Mouse (Mus musculus) left cerebral cortex, postnatal 4 days (tissue): ENCODE results near the gene Stard3. TPM values are rescaled to one million over a fixed set of nuclear protein-coding genes. Genes with fewer than 3 reads are reported as not detected.

ENCODE experiments used
- total RNA-seq, 2 experiments: library from RNA; stranded (reverse); gene quantifications; 2 replicates each; pipeline ENCODE4 v1.2.3; 2021

The Stard3 gene
- total RNA-seq, 2 experiments from 2014 or later, result 21.3 to 26.0 TPM

Other genes starting within 250 kb of the Stard3 start
- 10 to 100 TPM; 24.4 to 27.5 TPM for gene Fbxl20, start 208.0 kb upstream of the Stard3 start, total RNA-seq
- gene Med1, start 165.1 kb upstream of the Stard3 start, total RNA-seq, result 10 to 100 TPM; 52.1 to 52.2 TPM
- gene Cdk12, start 155.3 kb upstream of the Stard3 start, total RNA-seq, result 10 to 100 TPM; 38.9 to 39.1 TPM
- 100 to 1,000 TPM; 125 to 133 TPM for gene Neurod2, start 28.7 kb upstream of the Stard3 start, total RNA-seq
- gene Ppp1r1b, start 10.0 kb upstream of the Stard3 start, total RNA-seq, result 10 to 100 TPM; 52.3 to 53.4 TPM
- gene Tcap, start 25.4 kb downstream of the Stard3 start, total RNA-seq, result under 1 TPM; 0.56 to 0.64 TPM
- gene Pnmt, start 28.1 kb downstream of the Stard3 start, total RNA-seq, result 1 to 10 TPM in 1 of 2 experiments, not detected in 1; 1.0 TPM
- gene Pgap3, start 42.1 kb downstream of the Stard3 start, total RNA-seq, result 1 to 10 TPM; 7.6 to 9.2 TPM
- 1 to 10 TPM; 3.9 to 4.1 TPM for gene Erbb2, start 54.1 kb downstream of the Stard3 start, total RNA-seq
- 100 to 1,000 TPM; 111 to 118 TPM for gene Mien1, start 80.6 kb downstream of the Stard3 start, total RNA-seq
- 1 to 10 TPM; 2.2 to 2.3 TPM for gene Grb7, start 88.0 kb downstream of the Stard3 start, total RNA-seq
- under 1 TPM; 0.38 to 0.46 TPM for gene Ikzf3, start 187.7 kb downstream of the Stard3 start, total RNA-seq
- gene Zpbp2, start 192.7 kb downstream of the Stard3 start, total RNA-seq, result not detected
- gene Ormdl3, start 229.0 kb downstream of the Stard3 start, total RNA-seq, result 10 to 100 TPM; 60.7 to 64.9 TPM
- not detected for gene Lrrc3c, start 239.9 kb downstream of the Stard3 start, total RNA-seq